Mouse (Mus musculus) lung, embryonic 16.5 days (tissue): ENCODE measurements around the gene Auts2. TPM values are rescaled to one million over a fixed set of nuclear protein-coding genes. Genes with fewer than 3 reads are reported as not detected.

ENCODE experiments used
- ATAC-seq: fragments of 200-750 bp; cut with Nextera tagmentation; 2 replicates; pipeline ENCODE4 v1.8.0; 2017; ENCODE audit warnings: low read depth, mild to moderate bottlenecking, moderate library complexity
- H3K27ac ChIP-seq: fragments of 300-500 bp; sonication (generic); 2 replicates; pipeline ENCODE4 v1.5.1; 2014; ENCODE audit warnings: mild to moderate bottlenecking, control low read depth, low read length
- H3K27me3 ChIP-seq: fragments of 300-500 bp; sonication (generic); 2 replicates; pipeline ENCODE4 v1.6.1; 2014; ENCODE audit warnings: low read depth, low read length, mixed read lengths; ENCODE audit not compliant: control insufficient read depth, insufficient read depth
- H3K36me3 ChIP-seq: fragments of 300-500 bp; sonication (generic); 2 replicates; pipeline ENCODE4 v1.6.1; 2014; ENCODE audit warnings: low read length; ENCODE audit not compliant: control insufficient read depth, insufficient read depth
- H3K4me1 ChIP-seq: fragments of 300-500 bp; sonication (generic); replicated peaks from 2 replicates; pipeline ENCODE4 v1.6.1; 2014; ENCODE audit warnings: low read length, mixed read lengths; ENCODE audit not compliant: control insufficient read depth, insufficient read depth
- H3K4me2 ChIP-seq: fragments of 300-500 bp; sonication (generic); 2 replicates; pipeline ENCODE4 v1.6.1; 2014; ENCODE audit warnings: low read depth, low read length, control low read depth
- H3K4me3 ChIP-seq: fragments of 300-500 bp; sonication (generic); 2 replicates; pipeline ENCODE4 v1.5.1; 2014; ENCODE audit warnings: mild to moderate bottlenecking, low read length, control low read depth
- H3K9ac ChIP-seq: fragments of 300-500 bp; sonication (generic); 2 replicates; pipeline ENCODE4 v1.6.1; 2014; ENCODE audit warnings: low read length, control low read depth
- H3K9me3 ChIP-seq: fragments of 300-500 bp; sonication (generic); 2 replicates; pipeline ENCODE4 v1.6.1; 2016; ENCODE audit warnings: low read length; ENCODE audit not compliant: control insufficient read depth
- whole genome bisulfite sequencing: fragments of 180-500 bp; shearing (Covaris S2); extraction: QIAGEN DNeasy Blood & Tissue Kit; methylation state at CpG from one replicate; pipeline ENCODE4 v1.1.7; 2014; 5-methylcytosine and 5-hydroxymethylcytosine counted together
- polyA plus RNA-seq: library from polyadenylated mRNA; unstranded; fragments of >200 nt; fragmentation: Nextera tagmentation; extraction: Ambion mirVana; gene quantifications from 2 replicates; pipeline ENCODE4 v1.2.1, GENCODE M21; 2015

The Auts2 gene
- polyA plus RNA-seq, 1 experiment from 2014 or later, result 12.3 TPM

DNA sequence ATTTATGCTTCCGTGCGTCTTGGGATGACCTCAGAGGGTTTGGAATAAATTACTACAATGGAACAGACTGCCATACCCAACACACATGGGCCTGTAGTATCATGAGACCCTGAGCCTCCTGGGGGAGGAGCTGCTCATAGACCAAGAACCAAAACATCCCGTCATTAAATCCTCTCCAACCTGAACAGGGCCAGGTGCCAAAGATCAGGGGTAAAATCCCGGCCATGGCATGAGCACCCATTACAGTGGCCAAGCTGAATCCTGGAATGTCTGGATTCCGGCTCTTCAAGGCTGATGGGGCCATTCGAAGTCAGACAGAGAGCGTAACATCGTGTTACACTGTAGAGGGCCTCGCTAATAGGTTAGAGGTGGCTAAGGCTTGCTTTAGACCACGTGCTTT is 932.4 kb downstream of the Auts2 start:
- 66% methylated on average over 10 of the region's 10 CpGs for WGBS
- H3K27ac ChIP-seq, result no peak overlapping the region
- H3K27me3 ChIP-seq, result peaks cover under 1% of the 10 kb centered on the region
- no peak overlapping the region for H3K4me3 ChIP-seq
- ATAC-seq, result no peak
- H3K4me2 ChIP-seq, result no peak overlapping the region
- H3K36me3 ChIP-seq, result no peaks in the 10 kb centered on the region
- no peaks in the 10 kb centered on the region for H3K9me3 ChIP-seq
- no peak overlapping the region for H3K9ac ChIP-seq
- 0 out of 2 replicates have a peak, but pooled peaks cover 3% of the 10 kb centered on the region for H3K4me1 ChIP-seq

DNA sequence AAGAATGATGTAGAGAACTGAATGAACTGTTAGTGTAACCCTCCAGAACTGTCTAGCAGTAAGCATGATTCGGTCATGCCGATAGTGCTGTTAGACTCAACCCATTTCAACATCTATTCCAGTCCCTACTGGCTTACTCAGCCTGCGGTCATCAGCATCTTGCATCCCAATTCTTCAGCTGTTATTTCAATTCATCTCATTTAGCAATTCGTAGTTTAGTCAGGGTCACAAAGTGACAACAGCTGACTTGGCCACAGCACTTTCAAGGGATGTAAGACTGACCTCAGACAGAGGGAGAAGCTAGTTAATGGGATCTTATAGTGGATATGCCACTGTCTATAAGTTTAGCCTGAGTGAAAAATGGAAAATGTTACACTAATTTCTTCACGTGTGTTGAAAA is 936.4 kb downstream of the Auts2 start:
- Histone ChIP-seq H3K4me2 (no peak overlapping the region), H3K4me3 (no peak overlapping the region), H3K27ac (no peak overlapping the region), H3K4me1 (no peaks in the 10 kb centered on the region), H3K36me3 (no peaks in the 10 kb centered on the region), H3K27me3 (no peaks in the 10 kb centered on the region), H3K9ac (no peak overlapping the region), H3K9me3 (no peaks in the 10 kb centered on the region)
- no peak for ATAC-seq
- 88% methylated on average over 5 of the region's 5 CpGs for WGBS

DNA sequence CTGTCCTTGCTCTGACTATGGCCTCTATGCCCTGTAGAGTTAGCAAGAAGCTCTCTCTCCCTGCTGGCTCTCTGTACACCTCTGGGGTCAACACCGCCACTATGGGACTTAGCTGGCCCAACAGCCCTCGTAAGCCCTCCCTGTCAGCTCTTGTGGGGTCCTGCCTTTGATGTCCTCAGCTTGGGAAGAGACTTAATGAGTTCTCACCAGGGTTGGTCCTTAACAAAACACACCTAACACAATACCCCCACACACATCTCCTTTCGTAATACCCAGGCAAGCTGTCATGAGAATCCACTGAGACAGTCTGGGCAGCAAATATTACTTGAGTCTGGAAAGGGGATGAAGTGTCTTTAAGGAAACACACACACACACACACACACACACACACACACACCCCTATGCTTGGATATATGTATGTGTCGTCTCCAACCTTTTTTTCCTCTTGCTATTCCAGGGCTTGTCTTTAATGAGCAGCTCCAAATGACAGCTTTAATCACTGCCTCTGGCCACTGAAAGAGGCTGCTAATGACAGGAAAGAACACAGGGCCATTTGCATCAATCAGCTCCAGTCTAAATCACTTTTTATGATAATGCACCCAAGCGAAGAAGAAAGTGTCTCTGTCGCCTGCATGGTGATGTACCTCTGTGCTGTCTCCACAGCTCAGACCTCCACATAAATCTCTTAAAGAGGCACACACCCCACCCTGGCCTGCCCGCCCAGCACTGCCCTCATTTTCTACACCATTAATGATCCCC is 941.0 kb downstream of the Auts2 start:
- Histone ChIP-seq H3K4me1 (peaks cover 6% of the 10 kb centered on the region; the same call in 1 of the 2 replicates), H3K27me3 (peaks cover 3% of the 10 kb centered on the region; the same call in 1 of the 2 replicates), H3K36me3 (no peaks in the 10 kb centered on the region), H3K4me3 (no peak overlapping the region), H3K9me3 (no peaks in the 10 kb centered on the region), H3K9ac (no peak overlapping the region), H3K27ac (no peak overlapping the region), H3K4me2 (no peak overlapping the region)
- 75% methylated on average over 7 of the region's 7 CpGs for whole genome bisulfite sequencing
- ATAC-seq, result no peak

DNA sequence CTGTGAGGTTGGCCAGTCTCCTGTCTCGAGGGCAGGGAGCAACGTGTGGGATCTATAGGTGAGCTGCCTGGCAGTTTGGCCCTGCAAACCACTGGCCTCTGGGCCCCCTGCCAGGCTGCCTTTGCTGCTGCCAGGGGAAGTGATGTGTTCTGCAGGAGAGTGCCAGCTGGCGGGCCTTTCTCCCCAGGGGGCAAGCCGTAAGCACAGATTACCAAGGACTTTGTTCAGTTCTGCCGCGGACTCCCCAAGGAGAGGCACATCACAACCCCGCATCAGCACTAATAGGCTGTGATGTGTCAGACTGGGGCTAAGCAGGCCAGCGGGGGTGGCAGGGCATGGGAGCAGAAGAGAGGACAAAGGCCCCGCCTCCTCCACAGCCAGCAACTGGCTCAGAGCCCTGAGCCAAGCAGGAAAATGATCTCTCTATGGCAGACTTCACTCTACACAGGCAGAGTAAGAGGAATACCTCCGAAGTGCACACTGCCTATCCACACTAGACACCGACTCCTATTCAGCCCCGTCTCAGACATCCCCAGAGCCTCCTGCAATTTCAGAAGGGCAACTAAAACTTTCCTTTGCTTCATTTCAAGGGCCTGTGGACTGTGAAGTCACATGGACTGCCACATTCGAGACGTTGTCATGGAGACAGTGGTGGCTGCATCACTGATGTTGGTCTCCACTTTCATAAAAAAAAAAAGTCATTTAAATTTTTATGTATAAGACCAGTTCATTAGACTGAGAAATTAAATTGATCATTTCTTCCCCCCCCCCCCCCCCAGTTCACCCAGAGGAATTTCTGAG is 942.6 kb downstream of the Auts2 start:
- Histone ChIP-seq H3K4me3 (no peak overlapping the region), H3K36me3 (no peaks in the 10 kb centered on the region), H3K4me1 (peaks cover 6% of the 10 kb centered on the region; the same call in 1 of the 2 replicates), H3K9me3 (no peaks in the 10 kb centered on the region), H3K9ac (no peak overlapping the region), H3K4me2 (0 out of 2 replicates have a peak overlapping the region, but pooled peaks have one; percentile 5), H3K27ac (no peak overlapping the region; the same call in 1 of the 2 replicates), H3K27me3 (peaks cover 9% of the 10 kb centered on the region; the same call in 1 of the 2 replicates)
- peak; percentile 86 for ATAC-seq
- 16% methylated on average over 14 of the region's 14 CpGs for WGBS

DNA sequence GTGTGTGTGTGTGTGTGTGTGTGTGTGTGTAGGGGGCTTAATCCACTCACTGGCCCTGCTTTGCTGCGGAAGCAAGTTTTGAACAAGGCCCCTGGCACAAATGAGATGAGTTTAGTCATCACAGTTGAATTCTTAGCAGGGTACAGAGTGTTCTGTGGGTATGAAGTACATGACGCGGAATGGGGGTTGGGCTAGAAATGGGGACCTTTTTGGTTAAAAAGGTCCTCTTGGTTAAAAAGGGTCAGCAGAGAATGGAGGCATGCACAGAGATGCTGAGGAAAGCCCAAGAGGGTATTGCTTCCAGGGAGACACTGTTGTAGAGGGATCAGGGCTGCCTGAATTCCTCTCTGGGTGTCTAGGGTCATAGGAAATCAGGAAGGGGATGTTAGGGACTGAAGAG is 945.6 kb downstream of the Auts2 start:
- Histone ChIP-seq H3K9me3 (no peaks in the 10 kb centered on the region), H3K4me1 (peaks cover 6% of the 10 kb centered on the region; the same call in 1 of the 2 replicates), H3K27ac (no peak overlapping the region), H3K27me3 (peaks cover 9% of the 10 kb centered on the region; the same call in 1 of the 2 replicates), H3K36me3 (no peaks in the 10 kb centered on the region), H3K4me3 (no peak overlapping the region), H3K9ac (no peak overlapping the region), H3K4me2 (no peak overlapping the region)
- WGBS, result 81% methylated on average over 3 of the region's 3 CpGs
- ATAC-seq, result no peak

DNA sequence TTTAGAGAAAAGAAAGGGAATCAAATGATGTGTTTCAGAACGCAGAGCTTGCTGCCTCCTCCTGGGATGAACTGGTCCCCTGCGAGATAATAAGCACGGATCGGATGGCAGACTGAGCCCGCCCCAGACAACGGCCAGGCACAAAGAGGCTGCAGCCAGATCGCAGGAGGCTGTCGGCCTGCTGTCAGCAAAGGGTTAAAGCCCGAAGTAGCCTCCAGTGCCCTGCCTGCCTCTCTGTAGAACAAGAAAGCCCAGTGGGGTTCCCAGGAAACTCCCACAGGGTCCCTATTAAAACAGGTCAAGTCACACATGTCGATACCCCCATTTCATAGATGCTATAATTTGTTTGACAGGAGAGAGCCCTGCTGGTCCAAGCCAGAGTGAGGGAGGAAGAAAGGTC is 946.6 kb downstream of the Auts2 start:
- H3K27me3 ChIP-seq, result peaks cover 9% of the 10 kb centered on the region; the same call in 1 of the 2 replicates
- ATAC-seq, result no peak

DNA sequence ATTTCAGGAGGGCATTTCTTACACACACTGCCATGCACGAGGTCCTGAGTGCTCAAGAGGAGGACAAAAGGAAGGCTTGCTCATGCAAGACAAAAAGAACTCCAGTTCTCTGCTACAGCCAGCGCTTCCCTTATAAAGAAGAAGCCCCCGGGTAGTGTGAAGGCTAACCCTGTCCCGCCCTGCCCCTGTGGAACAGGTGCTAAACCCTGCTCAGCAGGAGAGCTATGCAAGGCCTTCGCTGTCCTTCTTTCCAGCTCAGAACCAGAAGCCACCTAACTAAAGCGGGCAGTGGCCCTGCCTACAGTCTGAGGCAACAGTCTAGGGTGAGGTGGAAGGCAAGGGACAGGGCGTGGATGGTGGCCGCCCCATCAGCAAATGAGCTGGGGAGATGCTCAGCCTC is 947.4 kb downstream of the Auts2 start:
- no peaks in the 10 kb centered on the region for H3K36me3 ChIP-seq
- H3K27ac ChIP-seq, result no peak overlapping the region
- H3K9me3 ChIP-seq, result no peaks in the 10 kb centered on the region
- 47% methylated on average over 8 of the region's 8 CpGs for WGBS
- peaks cover 6% of the 10 kb centered on the region; the same call in 1 of the 2 replicates for H3K4me1 ChIP-seq
- no peak overlapping the region for H3K4me3 ChIP-seq
- no peak overlapping the region for H3K9ac ChIP-seq
- no peak for ATAC-seq
- H3K27me3 ChIP-seq, result peaks cover 9% of the 10 kb centered on the region; the same call in 1 of the 2 replicates
- no peak overlapping the region for H3K4me2 ChIP-seq

More for the DNA sequence above, 946.6 kb downstream of the Auts2 start:
- no peak overlapping the region for H3K9ac ChIP-seq
- H3K4me1 ChIP-seq, result peaks cover 6% of the 10 kb centered on the region; the same call in 1 of the 2 replicates
- no peaks in the 10 kb centered on the region for H3K36me3 ChIP-seq
- no peaks in the 10 kb centered on the region for H3K9me3 ChIP-seq
- no peak overlapping the region for H3K27ac ChIP-seq
- no peak overlapping the region for H3K4me3 ChIP-seq
- H3K4me2 ChIP-seq, result no peak overlapping the region
- 14% methylated on average over 10 of the region's 10 CpGs for WGBS

DNA sequence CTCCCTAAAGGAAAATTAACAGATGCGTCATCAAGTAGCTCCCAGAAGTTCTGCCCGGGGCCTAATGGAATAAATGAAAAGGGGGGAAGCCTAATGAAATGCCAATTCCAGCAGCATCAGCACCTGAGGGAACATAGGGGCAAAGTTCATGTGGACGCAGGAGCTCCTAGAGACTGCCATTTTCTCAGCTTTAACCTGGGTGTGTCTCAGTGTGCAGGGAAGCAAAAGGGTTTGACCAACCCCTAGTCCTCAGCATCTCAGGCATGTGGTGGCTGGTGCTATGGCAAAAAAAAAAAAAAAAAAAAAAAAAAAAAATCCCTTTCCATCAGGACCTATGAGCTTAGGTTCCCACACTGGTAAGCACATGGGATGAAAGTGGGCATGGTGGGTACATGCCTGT is 948.5 kb downstream of the Auts2 start:
- Histone ChIP-seq H3K4me3 (no peak overlapping the region), H3K9me3 (no peaks in the 10 kb centered on the region), H3K36me3 (no peaks in the 10 kb centered on the region), H3K4me1 (no peaks in the 10 kb centered on the region), H3K4me2 (no peak overlapping the region), H3K9ac (no peak overlapping the region), H3K27ac (no peak overlapping the region), H3K27me3 (peaks cover 7% of the 10 kb centered on the region; the same call in 1 of the 2 replicates)
- ATAC-seq, result no peak
- 82% methylated on average over 3 of the region's 3 CpGs for WGBS

DNA sequence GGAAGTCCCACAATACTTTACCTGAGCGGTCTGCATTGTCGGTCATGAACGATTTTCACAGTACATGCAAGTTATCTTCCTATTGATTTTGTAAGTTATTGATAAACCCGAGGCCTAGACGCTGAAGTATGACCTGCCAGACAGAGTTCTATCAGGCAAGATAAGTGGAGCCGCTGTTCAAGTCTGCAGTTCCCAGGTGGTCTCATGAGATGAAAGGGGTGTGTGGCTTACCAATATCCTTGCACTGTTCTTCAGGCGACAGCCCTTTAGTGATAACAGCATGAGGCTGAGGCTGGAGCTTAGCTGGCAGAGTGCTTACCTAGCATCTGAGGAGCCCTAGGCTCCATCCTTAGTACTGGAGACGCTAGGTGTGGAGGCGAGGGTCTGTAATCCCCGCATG is 949.9 kb downstream of the Auts2 start:
- H3K9ac ChIP-seq, result no peak overlapping the region
- ATAC-seq, result no peak
- no peaks in the 10 kb centered on the region for H3K9me3 ChIP-seq
- H3K4me1 ChIP-seq, result no peaks in the 10 kb centered on the region
- 79% methylated on average over 10 of the region's 10 CpGs for WGBS
- H3K27ac ChIP-seq, result no peak overlapping the region
- no peak overlapping the region for H3K4me3 ChIP-seq
- H3K4me2 ChIP-seq, result no peak overlapping the region
- H3K27me3 ChIP-seq, result peaks cover 7% of the 10 kb centered on the region; the same call in 1 of the 2 replicates
- no peaks in the 10 kb centered on the region for H3K36me3 ChIP-seq
